Mouse (Mus musculus): ENCODE results near the gene Slc39a5.

DNA sequence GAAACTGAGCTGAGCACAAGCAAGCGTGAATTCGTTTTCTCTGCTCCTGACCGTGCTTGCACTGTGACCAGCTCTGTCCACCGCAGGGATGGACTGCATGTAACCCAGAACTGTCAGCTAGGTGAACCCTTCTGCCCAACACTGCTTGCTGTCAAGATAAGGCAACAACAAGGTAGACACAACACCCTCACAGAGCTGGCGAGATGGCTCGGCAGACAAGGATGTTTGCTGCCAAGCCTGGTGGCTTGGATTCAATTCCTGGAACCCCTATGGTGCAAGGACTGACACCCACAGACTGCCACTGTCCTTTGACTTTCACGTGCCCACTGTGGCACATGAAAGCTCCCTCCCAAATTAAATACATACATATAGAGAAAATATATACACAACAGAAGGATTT lies 2.9 kb upstream of the Slc39a5 start:
- TF ChIP-seq CTCF (IDR thresholded peaks at IDR 0.05; ENCODE audit: extremely low read depth, insufficient read depth, insufficient read length, insufficient replicate concordance) (no peak), POLR2A (IDR thresholded peaks at IDR 0.05; ENCODE audit: low read depth, low read length) (no peak)

All from spleen, adult 2 months (tissue).